Mouse (Mus musculus): Measurements from ENCODE around the gene Fank1. TPM values are rescaled to one million over a fixed set of nuclear protein-coding genes. Genes with fewer than 3 reads are reported as not detected.

Gene Fank1
- not detected in 2 replicates for total RNA-seq (2017)

DNA sequence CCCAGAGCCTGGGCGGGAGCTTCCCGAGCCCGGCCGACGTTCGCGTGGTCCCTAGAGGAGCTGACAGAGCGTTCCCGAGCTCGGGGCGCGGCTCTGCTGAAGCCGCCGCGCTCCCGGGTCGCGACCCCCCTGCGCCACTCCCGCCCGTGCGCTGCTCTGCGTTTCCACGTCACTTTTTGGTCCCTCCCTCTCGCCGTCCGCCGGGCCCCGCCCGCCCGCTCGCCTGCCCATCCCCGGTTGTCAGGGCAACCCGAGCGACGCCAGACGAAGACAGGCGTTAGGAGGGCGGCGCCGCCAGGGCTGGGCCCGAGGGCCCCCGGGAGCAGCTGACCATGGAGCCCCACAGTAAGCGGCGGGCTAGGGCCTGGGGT is at the start of gene Fank1:
Fank1 (plus strand) TSS at position 236 of the 371 bp plus-strand sequence.
- ATAC-seq (replicated peaks in 1 of 2; ENCODE audit: insufficient read depth in 1 of 2, low FRiP score in 2 of 2, low TSS enrichment in 1 of 2, low read depth in 1 of 2, poor library complexity in 2 of 2, severe bottlenecking in 2 of 2), result peak; percentile 85 to 95

DNA sequence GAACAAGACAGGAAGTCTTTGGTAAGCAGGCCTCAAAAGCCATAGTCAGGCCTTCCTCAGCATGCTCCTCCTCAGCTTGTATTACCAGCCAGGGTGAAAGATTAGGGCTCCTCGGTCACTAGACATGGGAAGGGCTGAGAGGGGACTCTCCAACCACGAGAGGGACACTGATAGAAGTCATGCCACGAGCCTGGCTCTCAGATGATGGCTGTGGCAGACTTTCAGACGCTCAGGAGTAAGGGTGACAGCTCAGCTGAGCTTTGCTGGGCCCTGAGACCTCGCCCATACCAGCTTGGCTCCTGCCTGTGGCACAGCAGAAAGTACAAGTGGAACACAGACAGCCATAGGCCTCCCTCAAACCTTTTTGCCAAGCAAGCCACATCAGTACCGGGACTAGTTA is 49.6 kb upstream of the Fank1 start:
- no peak for ATAC-seq (replicated peaks in 1 of 2; ENCODE audit: insufficient read depth in 1 of 2, low FRiP score in 2 of 2, low TSS enrichment in 1 of 2, low read depth in 1 of 2, poor library complexity in 2 of 2, severe bottlenecking in 2 of 2)

DNA sequence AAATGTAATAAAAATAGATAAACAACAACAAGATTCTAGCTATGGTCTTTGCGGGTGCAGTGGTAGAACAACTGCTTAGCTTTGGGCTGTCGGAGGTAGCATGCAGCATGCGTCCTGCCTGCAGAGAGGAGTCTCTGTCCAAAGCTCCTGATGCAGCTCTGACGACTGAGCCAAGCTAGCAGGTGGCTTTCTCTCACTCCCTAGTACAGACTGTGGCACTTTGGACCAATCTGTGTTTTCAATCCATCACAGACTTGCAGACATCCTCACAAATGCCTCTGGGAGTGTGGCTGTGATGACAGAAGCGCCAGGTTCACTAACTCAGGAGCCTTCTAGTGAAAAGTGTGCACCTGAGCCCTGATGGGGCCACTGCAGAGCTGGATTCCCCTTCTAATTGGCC is 47.3 kb upstream of the Fank1 start:
- no peak for ATAC-seq (replicated peaks in 1 of 2; ENCODE audit: insufficient read depth in 1 of 2, low FRiP score in 2 of 2, low TSS enrichment in 1 of 2, low read depth in 1 of 2, poor library complexity in 2 of 2, severe bottlenecking in 2 of 2)

DNA sequence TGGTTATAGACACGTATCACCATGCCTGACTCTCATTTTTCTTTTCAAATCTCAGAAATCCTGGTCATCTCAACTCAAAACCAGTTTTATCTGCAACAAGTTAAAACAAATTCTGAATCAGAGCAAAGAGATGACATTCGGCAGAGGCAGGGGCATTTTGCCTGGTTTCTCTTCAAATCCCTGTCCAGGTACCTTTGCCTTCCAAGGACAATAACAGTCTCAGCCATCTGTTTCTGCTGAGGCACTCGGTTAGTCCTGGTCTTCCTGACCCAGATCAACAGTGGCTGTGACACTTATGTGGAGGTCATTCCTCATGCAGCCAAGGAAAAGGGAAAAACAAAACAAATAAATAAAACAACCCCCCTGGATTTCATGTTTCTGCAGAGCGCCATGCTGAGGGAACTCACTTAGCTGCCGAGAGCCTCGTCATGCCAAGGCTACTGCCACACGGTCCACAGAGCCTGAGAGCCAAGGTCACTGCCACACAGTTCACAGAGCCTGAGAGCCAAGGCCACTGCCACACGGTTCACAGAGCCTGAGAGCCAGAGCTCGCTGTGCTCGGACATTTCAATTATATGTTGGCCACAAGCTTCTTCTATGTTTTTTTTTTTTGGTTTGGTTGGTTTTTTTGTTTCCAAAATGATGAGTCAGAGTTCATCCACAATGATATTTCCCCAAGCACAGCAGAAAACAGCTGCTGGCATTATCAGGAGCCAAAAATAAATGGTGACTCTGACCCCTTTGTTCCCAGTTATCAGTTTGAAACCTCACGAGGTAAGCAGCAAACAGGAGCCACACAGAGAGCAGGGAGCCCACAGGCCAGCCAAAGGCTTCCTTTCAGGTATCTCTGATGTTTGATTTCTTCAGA is 46.1 kb upstream of the Fank1 start:
- no peak for ATAC-seq (replicated peaks in 1 of 2; ENCODE audit: insufficient read depth in 1 of 2, low FRiP score in 2 of 2, low TSS enrichment in 1 of 2, low read depth in 1 of 2, poor library complexity in 2 of 2, severe bottlenecking in 2 of 2)

DNA sequence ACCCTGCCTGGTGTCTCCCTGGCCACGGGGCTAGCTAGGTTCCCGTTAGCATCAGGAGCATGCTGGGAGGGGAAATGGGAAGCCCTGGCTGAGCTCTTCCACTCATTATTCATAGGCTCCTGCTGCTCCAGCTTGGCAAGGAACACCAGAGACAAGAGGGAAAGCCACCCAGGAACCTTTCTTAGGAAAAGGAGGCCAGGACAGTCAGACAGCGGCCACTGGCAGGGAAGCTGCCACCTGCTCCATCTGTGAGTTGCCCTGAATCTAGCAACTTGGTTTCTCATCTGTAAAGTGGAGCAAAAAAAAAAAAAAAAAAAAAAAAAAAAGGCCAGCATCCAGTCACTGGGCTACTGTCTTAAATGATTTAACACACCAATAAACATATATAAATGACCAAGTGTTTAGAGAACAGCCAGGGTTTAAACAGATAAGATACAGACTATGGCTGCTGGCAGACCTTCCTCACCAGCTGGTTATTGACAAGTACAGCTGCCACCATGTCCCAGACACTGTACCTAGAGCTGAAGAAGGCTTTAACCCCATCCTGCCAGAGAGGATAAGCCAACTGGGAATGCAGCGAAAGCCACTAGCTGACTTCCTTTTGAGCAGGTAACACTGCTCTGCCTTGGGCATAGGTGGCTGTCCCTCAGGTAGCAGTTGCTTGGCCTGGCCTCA is 44.6 kb upstream of the Fank1 start:
- ATAC-seq (replicated peaks in 1 of 2; ENCODE audit: insufficient read depth in 1 of 2, low FRiP score in 2 of 2, low TSS enrichment in 1 of 2, low read depth in 1 of 2, poor library complexity in 2 of 2, severe bottlenecking in 2 of 2), result no peak

DNA sequence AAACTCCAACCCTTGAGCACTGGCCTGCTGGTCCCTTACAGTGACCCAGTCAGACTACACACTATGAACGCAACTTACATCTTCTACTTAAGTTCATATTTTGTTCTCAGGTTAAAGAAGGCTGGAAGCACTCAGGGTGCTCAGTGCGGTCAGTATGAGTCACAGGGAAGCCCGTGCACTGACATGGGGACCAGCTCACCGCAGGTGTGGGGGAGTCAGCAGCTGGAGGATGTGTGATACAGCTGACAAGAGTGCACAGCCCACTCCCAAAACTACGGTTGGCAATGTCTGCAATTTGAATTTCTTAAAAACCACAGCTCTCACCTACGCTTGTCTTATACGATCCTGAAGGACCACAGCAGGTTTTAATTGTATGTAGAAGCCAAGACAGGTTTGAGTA is 36.1 kb upstream of the Fank1 start:
- no peak for ATAC-seq (replicated peaks in 1 of 2; ENCODE audit: insufficient read depth in 1 of 2, low FRiP score in 2 of 2, low TSS enrichment in 1 of 2, low read depth in 1 of 2, poor library complexity in 2 of 2, severe bottlenecking in 2 of 2)

DNA sequence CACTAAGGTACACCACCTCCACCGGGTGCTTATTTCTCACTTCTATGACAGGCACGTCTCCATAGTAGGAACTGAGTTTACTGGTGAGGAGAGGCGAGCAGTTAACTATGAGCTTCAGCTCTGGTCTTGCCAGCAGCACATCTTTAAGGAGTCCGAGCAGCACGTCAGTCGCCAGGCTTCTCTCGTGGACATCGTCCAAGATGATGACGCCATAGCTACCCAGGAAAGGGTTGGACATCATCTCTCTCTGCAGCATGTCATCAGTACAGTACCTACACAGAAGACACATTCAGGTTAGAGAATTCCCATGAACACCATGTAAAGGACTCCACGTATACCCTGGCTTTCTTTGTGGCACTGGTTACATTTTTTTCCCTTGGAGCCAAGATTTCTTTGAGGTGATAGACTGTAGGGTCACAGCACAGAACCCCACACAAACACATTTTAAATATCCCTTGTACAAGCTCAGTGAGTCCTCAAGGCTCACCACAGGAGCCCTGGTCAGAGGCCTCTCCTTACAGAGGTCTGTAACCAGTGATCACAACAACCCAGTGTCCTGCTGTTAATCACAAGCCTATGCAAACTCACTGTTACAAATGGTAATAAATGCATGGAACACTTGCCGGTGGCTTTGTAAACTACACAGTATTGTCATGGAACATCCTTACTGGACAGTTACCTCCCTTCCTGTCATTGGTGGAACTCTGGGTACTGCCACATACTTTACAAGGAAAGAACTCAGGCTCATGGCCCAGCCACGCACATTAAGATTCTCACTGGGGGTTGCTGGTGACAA is 33.9 kb upstream of the Fank1 start:
- ATAC-seq (replicated peaks in 1 of 2; ENCODE audit: insufficient read depth in 1 of 2, low FRiP score in 2 of 2, low TSS enrichment in 1 of 2, low read depth in 1 of 2, poor library complexity in 2 of 2, severe bottlenecking in 2 of 2), result no peak

DNA sequence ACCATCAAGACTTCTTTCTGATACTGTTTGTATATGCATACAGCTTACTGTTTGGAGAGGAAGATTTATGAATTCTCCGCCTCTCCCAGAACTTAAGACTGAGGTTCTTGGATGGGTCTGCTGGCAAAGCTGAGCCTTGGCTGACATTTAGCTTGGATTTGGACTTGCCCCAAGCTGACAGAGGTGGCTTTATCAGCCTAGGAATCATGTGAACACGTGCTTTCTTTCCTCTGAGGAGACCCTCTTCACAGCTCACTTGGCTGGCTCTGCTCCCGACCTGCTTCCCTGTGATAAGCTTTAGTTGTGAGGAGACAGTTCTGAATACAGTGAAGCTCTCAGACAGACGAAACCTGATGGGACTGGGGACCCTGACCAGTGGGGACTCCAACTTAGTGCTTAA is 33.0 kb upstream of the Fank1 start:
- ATAC-seq (replicated peaks in 1 of 2; ENCODE audit: insufficient read depth in 1 of 2, low FRiP score in 2 of 2, low TSS enrichment in 1 of 2, low read depth in 1 of 2, poor library complexity in 2 of 2, severe bottlenecking in 2 of 2), result no peak

DNA sequence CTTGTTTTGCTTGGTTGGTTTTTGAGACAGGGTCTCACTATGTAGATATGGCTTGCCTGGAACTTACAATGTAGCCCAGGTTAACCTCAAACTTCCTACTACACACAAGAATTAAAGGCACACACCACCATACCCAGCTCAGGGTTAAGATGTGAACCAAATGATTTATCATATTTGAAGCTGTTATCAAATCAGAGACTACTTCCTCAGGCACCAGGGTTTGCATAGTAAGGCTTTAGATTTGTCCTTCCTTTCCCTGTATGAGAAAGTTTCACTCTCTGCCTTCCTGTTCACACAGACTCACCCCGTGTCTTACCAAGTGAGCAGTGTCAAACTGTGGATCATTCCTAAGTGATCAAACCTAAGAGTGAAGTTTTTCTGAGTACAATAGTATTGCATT is 32.5 kb upstream of the Fank1 start:
- no peak for ATAC-seq (replicated peaks in 1 of 2; ENCODE audit: insufficient read depth in 1 of 2, low FRiP score in 2 of 2, low TSS enrichment in 1 of 2, low read depth in 1 of 2, poor library complexity in 2 of 2, severe bottlenecking in 2 of 2)

DNA sequence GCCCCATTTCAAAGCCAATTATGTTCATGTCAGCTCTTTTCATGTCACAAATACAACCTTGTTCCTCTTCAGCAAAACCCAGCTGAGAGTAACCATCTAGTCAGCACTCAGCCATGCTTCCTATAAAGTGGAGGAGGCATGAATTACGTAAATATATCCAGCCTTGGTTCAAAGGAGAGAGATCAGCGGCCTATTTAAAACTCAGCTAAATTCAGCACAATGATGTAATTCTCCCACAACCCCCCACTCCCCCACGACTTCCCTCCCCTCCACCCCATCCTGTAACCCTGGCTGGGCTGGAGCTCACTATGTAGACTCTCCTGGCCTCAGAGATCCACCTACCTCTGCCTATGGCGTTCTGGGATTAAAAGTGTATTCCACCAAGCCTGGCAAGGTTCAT is 32.0 kb upstream of the Fank1 start:
- no peak for ATAC-seq (replicated peaks in 1 of 2; ENCODE audit: insufficient read depth in 1 of 2, low FRiP score in 2 of 2, low TSS enrichment in 1 of 2, low read depth in 1 of 2, poor library complexity in 2 of 2, severe bottlenecking in 2 of 2)

DNA sequence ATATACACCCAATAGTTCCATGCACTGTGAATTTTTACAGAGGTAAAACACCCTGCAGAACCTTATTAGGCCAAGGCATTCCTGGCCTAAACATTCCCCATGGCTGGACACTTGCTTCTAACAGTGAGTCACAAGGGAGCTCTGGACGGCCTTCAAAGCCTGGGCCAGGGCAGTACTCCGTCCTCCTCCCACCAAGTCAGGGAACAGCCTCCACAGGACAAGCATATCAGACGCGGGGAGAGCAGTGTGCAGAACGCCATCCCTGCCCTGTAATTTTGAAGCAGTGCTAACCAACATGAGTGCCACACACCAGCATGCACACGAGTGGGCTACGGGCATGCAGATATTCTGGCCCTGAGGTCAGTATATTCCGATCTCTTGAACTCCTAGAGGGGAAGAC is 29.3 kb upstream of the Fank1 start:
- no peak for ATAC-seq (replicated peaks in 1 of 2; ENCODE audit: insufficient read depth in 1 of 2, low FRiP score in 2 of 2, low TSS enrichment in 1 of 2, low read depth in 1 of 2, poor library complexity in 2 of 2, severe bottlenecking in 2 of 2)

DNA sequence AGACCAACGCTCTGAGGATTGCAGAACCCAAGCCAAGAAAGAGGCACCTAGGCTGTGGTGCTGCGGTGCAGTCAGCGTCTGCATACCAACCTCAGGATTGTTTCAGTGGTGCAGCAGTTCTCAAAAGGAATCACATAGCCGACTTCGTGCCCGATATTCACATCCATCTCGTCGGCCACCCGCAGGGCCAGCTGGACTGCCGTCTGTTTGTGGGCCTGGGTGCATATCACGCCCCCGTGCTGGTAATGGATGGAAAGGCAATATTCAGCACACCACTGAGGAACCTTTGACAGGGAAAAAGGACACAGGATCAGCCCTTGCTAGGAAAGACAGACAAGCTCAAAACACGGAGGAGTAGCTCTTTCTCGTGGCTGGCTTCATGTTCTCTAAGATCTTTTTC is 27.9 kb upstream of the Fank1 start:
- ATAC-seq (replicated peaks in 1 of 2; ENCODE audit: insufficient read depth in 1 of 2, low FRiP score in 2 of 2, low TSS enrichment in 1 of 2, low read depth in 1 of 2, poor library complexity in 2 of 2, severe bottlenecking in 2 of 2), result no peak

DNA sequence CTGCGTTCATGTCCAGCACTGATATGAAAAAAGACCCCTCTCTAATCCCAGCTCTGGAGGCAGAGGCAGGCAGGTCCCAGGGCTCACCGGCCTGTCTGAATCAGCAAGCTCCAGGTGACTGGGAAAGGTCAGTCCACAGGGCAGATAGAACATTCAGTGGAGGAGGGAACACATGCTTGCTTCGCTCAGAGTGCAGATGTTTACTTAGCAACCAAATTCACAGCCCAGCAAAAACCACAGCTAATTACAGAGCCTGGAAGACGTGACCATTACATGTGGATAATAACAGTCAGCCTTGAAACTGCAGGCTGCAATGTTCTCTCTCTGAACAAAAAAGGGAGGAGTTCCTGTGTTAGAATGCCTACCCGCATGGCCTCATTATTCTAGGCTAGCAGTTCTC is 26.0 kb upstream of the Fank1 start:
- no peak for ATAC-seq (replicated peaks in 1 of 2; ENCODE audit: insufficient read depth in 1 of 2, low FRiP score in 2 of 2, low TSS enrichment in 1 of 2, low read depth in 1 of 2, poor library complexity in 2 of 2, severe bottlenecking in 2 of 2)

DNA sequence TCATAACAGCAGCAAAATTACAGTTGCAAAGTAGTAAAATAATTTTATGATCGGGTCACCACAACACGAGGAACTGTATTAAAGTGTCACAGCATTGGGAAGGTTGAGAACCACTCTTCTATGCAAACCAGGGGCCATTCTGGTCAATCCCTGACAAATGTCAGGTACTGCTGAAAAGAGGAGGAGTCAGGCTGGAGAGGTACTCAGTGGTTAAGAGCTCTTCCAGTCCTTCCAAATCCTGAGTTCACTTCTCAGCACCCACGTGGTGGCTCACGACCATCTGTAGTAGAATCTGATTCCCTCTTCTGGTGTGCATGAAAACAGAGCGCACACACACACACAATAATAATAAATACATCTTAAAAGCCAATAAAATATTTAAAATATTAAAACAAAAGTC is 25.5 kb upstream of the Fank1 start:
- ATAC-seq (replicated peaks in 1 of 2; ENCODE audit: insufficient read depth in 1 of 2, low FRiP score in 2 of 2, low TSS enrichment in 1 of 2, low read depth in 1 of 2, poor library complexity in 2 of 2, severe bottlenecking in 2 of 2), result no peak

DNA sequence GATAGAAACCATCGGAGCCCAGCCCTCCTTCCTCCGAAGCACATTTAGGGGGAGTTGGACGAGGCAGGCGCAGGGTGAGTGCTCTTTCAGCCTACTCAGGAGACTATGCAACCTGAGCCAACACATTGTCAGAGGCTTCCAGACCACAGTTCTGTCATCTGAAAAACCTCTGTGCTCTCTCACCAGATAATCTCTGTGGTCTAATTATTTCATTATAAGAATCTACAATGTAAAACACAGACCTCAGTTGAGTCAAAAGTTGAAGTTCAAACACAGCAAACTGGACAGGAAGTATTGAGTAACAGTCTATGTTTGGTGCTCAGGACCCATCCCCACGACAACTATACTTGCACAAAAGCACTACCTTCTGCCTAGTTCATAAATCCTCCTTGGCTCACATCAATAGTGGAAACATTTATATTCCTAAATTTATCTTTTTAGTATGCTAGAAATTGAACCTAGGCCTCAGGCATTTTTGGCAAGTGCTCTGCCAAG is 18.7 kb upstream of the Fank1 start:
- ATAC-seq (replicated peaks in 1 of 2; ENCODE audit: insufficient read depth in 1 of 2, low FRiP score in 2 of 2, low TSS enrichment in 1 of 2, low read depth in 1 of 2, poor library complexity in 2 of 2, severe bottlenecking in 2 of 2), result no peak

DNA sequence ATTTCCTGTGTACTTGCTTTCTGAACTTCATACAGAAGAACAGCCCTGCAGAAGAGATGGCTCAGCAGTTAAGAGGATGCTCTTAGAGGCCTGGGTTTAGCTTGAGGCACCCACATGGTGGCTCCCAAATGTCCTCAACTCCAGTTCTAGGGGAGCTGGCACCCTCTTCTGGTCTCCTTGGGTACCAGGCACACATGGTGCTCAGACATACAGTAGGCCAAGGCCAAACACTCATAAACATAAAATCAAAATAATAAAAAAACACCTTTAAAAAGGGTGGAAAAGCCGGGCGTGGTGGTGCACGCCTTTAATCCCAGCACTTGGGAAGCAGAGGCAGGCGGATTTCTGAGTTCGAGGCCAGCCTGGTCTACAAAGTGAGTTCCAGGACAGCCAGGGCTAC is 17.9 kb upstream of the Fank1 start:
- no peak for ATAC-seq (replicated peaks in 1 of 2; ENCODE audit: insufficient read depth in 1 of 2, low FRiP score in 2 of 2, low TSS enrichment in 1 of 2, low read depth in 1 of 2, poor library complexity in 2 of 2, severe bottlenecking in 2 of 2)

DNA sequence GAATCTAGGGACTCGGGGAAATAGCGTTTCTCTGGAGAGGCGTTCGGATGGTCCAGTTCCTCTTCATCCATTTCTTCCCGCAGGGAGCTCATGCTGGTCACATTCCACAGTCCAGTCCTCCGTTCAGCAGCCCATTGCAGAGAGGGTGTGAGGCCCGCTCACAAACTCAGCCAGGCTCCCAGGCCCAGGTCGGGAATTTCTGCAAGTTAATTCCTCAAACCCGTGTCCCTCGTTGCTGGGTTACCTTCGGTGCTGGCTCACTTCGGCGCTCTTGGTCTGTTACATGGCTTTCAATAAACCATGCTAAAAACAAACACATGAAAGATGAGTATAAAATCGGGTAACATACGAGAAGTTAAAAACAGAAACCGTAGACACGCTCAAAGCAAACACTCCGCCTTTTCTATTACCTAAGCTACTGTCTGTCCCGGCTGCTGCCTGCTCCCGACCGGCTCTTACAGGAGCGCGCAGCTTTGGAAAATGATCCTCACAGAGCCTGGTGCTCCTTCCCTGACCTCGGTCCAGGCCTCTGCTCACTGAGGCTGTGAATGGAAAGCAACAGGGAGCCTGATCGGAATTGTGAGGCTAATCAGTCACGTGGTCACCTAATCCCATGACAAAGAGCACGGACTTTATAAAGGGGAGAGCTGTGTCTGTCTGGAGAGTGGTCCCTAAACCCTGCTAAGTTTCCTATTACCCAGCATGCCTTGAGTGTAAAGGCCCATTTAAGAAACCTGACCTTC is 16.9 kb upstream of the Fank1 start:
- no peak for ATAC-seq (replicated peaks in 1 of 2; ENCODE audit: insufficient read depth in 1 of 2, low FRiP score in 2 of 2, low TSS enrichment in 1 of 2, low read depth in 1 of 2, poor library complexity in 2 of 2, severe bottlenecking in 2 of 2)

Measured in hematopoietic stem cell, adult 5-6 weeks (primary cell).